Mouse (Mus musculus) c-Kit-positive CD71-negative TER-119-negative erythroid progenitor cells, embryonic 14.5 days (primary cell): ENCODE results near the gene Mtx2.
A peak's percentile ranks its signal among the peaks of the same experiment; 100 is the strongest.

Experiments used
- DNase-seq: peaks from one replicate; pipeline ENCODE4 v3.0.0-alpha.2; 2013; ENCODE audit warnings: low read depth

Mtx2 gene

DNA sequence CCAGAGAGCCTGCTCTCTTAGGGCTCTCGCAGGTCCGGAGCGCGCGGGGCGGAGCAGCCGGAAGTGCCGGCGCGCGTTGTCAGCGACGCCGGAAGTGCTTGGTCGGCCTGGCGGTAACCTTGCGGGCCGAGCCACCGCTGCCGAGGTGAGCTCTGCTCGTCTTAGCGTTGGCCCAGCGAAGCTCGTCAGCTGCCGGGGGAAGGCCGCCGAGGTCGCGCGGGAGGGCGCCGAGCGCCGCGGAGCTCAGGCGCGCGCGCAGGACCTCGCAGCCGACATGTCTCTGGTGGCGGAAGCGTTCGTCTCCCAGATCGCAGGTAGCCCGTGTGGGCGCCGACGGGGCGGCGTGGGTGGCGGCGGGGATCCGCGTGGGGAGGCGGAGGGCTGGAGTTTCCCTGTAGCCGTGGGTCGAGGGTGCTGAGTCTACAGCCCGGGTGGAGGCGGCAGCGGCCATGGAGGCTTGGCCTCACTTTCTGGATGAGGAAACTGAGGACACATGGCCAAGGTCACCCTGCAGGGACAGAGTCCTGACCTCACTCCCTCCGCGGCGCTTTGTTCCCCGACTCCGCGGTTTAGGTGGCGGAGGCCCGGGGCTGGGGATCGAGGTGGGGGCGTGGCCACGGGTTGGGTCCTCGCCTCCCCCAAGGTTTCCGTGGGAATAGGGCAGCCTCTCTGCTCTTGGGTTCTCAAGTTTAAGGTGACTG lies at the start of gene Mtx2:
Gene Mtx2 (plus strand): TSS at position 74 of the 701 bp plus-strand sequence.
- DNase-seq: peak; percentile 42

DNA sequence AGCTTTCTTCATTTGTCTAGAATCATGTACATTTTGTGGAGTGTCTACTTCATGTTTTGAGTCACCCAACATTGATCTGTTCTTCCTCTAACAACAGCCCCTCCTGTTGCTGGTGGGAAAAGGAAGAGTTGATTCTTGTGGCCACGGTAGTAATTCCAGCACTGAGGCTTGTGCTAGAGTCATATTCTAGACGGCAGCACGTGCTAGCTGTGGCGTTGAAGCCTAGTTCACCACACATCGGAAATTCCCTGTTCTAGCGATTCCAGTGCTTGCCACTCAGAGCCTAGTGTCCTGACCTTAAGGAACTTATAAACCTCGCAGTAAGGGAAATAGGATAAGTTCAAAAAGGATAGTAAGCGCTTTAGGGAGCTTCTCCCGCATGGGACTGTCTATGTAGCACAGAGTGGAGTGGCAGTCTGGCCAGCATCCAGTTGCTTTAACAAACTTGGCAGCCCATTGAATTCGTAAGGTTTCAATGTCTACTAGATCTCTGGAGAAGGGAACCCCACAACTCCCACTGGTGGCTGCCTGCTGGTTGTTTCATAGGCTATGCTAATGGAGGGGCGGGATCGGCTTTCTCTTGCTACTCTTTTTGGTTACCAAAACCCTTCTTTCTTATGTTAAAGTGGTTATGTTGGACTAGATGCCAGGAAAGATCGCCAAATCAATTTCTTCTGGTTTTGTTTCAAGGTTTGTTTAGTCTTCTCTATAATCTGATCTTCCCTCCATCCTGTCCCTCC lies 47.9 kb upstream of the Mtx2 start:
- DNase-seq: no peak

DNA sequence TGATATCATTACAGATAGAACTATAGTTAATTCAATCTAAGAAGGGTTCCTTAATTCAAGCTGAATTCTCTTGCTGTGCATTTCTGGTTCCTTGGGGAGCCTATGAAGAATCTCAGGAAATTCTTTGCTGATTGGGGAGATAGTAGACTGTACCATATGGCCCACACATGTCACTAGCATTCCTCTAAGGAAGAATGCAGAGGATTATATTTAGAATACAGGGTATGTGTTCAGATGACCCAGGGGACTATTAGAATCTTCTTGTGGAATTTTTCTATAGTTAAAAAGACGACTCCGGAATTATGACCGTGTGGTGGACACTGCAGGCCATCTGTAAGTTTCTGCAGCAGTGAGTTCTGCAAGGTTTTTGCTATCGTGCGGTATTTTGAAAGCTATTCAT lies 44.2 kb upstream of the Mtx2 start:
- no peak for DNase-seq

DNA sequence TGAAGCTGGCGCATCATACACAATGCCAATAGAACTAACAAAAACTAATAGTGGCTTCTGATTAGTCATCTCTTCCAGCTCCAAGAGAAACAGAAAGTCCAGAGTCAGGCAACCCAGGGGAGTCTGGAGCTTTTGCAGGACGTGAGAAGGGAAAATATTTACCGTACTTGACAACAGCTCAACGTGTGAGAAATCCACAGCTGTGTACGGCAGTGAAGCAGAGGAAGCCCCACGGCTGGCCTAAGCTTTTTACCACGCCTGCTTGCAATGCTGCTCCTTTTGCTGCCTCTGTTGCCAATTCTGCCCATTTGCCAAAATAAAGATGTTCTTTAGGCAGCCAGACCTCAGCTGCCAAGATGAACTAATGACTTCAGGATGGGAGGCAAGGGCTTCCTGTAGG lies 30.1 kb upstream of the Mtx2 start:
- no peak for DNase-seq

DNA sequence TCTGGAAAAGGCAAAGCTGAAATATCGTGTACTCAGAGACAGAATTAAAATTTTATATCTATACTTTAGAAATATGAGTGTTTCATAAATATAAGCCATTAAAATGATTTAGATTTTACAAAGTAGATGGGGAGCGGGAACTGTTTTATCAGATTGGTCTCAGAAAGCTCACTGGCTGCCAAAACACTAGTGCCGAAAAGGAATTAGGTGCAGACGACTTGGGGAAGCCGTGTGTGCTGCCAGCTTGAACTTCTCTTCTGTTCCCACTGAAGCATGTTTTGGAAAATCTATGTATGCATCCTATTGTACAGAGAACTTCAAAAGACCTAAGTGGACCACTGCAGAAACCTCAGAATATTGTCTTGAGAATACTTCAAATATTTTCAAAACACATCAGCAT lies 17.2 kb upstream of the Mtx2 start:
- no peak for DNase-seq

DNA sequence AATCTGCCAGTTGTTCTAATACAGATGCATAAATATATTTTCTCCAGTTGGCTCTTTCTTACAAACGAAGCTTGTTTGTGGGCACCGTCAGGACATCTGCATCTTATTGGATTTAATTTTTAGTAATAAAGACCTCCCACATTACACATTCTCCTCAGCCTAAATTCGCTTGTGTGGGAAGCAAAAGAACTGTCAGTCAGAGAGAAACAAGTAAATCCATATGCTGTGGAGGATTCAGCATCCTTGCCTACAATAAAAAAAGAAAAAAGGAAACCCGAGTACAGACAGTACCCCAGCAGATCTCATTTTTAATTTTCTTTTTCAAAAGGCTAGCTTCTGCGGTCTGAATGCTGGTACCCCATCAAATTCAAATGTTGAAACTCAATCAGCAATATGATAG lies 2.9 kb upstream of the Mtx2 start:
- DNase-seq: no peak

DNA sequence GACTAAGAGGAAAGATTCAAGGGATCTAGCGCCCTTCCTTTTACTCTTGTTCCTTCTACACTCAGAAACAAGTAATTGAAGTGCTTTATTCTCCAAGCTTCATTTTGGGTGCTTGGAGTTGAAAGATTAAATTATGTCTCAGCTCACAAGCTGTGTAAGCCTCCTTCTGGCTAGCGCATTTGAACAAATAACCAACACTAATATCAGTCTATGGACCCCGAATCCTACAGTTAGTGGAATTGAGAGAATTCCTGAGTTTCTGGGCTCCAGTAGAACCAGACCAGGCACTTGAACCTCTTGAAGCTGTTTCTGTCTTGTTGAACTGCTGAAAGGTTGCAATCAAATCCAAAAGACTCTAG lies 253 bp upstream of the Mtx2 start:
- DNase-seq: no peak

DNA sequence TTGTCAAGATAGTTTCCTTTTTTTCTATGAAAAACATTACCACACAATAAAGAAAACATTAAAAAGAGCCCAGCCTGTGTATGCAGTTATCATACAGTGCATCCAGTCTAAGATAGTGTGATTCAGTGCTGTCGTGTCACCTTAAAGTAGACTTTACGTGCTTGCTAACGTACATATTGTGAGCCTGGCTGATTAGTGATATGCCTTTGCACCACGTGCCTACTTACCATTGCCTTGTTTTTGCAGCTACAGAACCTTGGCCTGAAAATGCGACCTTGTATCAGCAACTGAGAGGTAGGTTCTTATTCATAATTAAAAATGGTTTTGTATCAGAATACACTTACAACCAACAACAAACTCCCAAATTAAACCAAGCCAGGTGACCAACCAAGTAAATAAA lies 21.4 kb downstream of the Mtx2 start:
- no peak for DNase-seq

DNA sequence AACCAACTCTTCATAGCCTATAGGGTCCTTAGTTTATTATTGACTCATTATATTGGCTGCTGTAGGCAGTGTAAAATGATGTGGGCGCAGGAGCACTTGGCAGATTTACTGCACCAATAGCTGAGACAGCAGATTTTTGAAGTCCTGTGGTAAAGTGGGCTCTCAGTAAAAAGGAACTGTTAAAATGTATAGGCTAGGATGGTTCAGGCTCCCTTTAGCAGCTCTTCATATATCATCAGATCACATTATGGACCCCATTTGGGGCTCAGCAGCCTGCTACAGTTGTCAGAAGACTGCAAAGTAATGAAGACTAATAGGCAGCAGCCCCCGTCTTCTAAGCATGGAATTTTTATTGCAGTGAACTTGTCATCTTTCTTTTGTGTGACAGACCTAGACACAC lies 21.9 kb downstream of the Mtx2 start:
- no peak for DNase-seq

DNA sequence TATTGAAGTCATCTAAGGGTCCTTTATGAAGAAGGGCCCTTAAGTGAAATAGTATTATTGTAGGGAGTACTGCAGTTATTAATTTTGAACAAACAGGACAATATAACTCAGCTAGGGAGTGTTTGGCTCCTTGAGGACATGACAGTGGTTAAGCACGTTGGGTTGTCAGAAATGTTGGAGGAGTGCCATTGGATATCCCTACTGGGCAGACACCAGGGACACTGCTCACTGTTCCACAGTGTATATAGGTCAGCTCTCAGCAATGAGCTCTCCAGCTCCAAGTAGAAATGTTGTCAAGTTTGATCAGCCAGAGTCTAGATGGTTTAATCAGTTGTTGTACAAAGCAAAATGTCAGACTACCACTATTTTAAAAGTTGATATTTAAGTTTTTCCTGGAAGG lies 24.4 kb downstream of the Mtx2 start:
- no peak for DNase-seq

DNA sequence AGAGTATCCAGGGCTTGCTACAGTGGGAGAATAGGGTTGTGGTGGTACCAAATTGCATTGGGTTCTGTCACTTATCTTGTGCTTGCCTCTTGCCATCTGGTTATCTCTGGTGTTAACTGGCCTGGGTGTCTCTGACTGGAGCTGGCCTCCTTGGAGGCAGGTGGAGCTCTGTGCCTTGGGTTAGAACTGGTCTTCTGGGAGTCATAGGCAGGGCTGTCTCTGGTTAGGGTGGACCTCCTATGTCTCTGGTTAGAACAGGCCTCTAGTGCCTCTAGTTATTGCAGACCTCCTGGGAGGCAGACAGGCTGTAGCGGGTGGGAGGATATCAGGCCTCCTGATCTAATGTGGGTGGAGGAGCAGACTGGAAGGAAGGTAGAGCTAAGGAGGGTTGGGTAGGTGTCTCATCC lies 36.5 kb downstream of the Mtx2 start:
- DNase-seq: no peak

DNA sequence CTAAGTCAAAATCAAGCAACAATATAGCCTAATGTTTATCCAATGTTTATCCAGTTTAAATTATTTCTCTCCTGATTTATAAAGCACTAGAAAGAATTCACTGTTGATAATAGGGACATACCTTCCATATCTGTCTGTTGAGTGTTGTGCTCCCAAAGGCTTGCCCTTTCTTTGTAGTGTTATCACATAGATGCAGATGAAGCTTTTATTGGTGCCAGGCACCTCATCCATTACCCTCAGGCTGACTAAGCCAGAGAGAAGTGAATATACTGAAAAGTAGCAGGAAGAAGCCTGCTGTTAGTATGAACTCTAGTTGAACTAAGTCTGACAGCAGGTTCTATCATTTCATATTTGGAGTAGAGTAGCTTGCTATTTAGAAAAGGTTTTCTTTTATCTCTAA lies 39.8 kb downstream of the Mtx2 start:
- no peak for DNase-seq

DNA sequence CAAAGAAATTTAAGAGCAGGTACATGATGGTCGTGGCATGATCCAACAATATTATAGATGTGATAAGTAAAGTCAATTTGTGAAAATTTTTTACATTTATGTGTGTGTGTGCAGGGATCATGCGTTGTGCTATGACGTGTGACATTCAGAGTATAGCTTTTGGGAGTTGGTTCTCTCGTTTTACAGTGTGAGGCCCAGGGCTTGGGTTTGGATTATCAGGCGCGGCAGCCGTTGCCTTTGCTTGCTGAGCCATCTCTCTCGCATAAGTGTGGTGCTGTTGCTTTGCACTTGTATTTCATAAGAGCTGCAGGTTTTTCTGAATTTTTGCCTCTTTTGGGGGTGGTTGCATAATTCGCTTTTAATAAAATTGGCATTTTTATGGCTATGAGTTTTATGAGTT lies 48.4 kb downstream of the Mtx2 start:
- no peak for DNase-seq

DNA sequence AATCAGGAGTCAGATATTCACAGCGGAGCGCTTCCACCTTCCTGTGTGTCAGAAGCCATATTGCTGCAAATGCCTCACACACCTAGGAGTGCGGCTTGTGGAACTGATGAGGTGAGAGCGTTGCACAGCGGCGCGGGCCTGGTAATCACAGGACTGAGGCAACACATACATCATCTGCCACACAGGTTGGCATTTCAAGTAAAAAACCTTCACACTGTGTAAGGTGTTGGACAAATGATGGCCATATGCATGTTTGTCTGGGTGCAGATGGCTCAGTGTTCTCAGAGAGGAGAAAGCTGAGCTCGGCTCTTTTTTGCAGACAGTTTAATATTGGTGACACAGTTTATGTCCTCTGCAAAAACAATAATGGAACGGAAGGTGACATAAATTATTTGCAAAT lies 58.8 kb downstream of the Mtx2 start:
- DNase-seq: no peak

DNA sequence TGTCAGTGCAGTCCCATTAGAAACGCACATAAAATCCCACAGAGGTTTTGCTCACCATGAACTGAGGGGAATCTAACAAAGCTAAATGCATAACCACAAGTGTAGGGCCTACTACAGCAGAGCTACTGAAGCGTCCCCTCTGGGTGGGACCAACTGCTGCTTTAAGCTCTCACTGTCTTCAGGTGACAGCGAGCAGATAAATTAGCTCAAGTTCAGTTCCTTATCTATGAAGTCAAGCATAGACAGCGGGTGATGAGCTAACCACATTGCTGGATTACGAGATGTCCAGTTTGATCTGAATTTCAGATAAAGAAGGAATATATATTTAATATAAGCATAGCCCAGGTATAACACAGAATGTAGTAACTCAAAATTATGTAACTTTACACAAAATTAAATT lies 66.3 kb downstream of the Mtx2 start:
- DNase-seq: no peak

DNA sequence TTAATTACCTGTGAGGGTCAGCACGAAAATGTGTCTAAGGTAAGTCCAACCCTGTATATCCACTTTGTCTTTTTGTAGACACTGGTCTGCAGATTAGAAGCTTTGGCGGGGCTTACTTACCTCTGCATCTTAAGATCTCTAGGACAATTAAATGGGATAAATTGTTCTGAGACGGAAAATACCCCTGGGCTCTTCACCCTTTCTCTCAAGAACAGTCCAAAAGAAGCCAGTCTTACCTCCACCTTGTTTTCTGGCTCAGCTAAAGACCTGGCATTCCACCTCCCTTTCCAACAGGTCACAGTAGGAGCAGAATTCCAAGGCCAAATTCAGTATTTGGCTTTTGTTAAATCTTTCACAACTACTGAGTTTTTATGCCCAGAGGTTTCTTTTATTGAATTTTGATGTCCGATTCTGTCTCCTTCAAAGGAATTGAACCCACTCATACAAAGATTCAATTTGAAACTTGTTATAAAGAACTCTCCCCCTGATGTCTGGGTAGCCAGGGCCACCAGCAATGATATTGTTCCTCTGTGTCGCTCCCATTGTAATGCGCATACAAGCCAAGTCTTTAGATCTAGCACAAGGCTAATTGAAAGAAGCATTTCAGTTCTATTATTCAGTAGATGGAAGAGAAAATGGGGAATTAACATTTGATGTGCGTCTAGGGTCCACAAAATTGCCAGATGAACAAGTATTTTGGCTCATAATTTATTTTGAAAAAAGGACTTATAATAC lies 67.4 kb downstream of the Mtx2 start:
- DNase-seq: no peak

DNA sequence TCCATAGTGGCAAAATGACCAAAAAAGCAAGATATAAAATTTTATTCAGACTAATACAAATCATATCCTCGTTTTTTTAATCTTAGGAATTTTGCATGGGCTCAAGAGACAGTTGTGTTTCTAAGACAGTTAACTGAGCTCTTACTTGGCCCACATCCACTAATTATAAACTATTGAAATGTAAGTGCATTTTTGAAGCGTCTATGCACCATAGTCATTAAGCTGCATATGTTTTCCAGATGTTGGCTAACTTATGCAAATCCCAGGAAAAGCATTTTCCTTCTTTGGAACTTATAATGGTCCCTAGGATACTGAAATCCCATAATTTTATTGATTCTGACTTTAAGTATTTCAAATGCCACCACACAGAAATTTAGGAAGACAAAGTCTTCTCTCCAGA lies 68.5 kb downstream of the Mtx2 start:
- no peak for DNase-seq

DNA sequence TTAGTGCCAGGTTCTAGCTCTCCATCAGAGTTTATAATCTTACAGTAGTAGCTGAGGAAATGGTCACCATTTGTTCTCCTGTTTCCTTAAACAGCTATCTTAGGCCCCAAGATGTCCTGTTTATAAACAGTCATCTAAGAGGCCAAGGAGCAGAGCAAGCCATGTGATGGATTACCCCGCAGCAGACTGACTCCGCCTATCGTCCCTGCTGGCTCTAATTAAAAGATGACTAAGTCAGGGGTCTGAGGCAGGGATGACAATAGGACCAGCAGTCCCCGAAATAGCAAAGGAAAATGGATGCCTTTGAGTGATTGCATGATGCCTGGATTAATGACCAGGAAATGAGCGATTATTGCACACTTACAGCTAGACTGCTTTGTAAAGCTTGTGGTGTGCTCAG lies 74.4 kb downstream of the Mtx2 start:
- no peak for DNase-seq

DNA sequence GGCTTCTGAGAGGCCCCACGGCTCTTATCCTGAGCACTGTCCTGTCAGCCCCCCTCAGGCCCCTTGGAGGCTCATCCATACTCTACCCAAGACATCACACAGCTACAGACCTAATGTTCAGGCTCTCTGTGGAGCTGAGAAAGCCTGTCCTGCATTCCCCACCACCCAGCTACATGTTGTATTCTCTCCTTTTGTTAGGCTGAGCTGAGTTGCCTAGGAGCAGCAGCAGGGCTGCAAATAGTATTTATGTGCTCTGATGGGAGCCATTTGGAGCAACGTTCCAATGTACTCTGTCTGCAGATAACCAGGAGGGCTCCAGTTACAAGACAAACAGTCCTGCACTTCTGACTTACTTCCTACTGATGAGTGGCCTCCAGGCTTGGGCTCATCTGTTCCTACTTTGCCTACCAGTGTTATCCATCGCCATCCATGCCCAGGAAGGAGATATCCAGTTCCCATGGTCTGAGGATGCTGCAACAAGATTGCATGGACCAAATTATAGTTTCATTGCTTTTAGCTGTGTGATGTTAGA lies 76.2 kb downstream of the Mtx2 start:
- DNase-seq: no peak

DNA sequence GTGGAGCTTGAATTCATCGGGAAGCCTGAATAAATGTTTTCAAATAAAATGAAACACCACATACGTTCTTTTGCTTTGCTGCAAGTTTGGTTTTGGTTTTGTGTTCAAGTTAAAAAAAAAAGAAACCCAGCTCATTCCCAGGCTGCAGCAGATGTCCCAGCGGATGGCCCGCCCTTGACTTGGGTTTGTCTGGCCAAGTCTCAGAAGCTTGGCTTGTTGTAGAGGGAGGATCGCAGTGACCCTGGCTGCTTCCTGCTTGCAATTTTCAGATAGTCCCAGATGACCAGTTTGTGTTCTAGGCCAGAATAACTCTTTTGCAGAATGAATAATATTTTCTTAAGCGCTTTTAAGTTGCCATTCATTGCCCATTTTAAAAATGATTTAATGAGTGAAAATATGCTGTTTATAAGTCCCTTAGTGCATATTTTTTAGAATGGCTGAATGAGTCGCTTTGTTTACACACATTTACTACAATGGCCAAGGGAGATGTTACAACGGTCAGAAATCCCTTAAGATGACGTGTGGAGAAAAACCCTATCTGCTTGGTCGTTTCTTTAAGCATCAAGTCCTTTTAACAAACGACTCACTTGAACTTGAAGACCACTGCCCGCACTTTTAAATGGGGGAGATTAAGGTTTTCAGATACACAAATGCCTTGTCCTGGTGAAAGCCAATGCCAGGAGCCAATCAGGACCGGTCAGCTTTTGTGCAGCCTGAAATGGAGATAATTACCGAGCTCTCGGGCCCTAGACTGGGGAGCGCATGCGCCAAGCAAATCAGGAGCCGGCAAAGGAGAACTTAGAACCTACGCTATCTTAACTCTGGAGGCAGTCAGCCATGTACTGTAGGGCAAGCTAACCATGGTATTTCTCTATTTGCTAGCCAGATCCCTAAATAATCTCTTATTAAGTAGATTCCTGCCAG lies 82.0 kb downstream of the Mtx2 start:
- DNase-seq: no peak

DNA sequence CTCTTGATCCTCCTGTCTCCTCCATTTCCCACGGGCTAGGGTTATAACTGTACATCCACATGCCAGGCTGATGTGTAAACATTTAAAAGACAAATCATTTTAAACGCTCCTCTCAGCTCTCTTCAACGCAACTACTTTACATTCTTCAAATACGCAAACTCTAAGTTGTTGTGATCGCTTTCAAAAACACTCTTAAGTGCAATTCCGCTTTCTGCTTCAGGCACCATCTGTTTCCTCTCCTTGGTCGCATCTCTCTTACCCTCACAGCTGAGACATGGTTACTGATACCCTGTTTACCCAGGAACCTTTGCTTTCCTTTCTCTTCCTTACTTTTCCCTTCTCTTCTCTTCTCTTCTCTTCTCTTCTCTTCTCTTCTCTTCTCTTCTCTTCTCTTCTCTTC lies 86.4 kb downstream of the Mtx2 start:
- no peak for DNase-seq
